Mouse (Mus musculus): ENCODE measurements around the gene Bmp5. TPM values are rescaled to one million over a fixed set of nuclear protein-coding genes. Genes with fewer than 3 reads are reported as not detected.

Gene Bmp5
- polyA plus RNA-seq, 1 experiment from 2014 or later, result 2.7 TPM

GRCm38 (mm10) chr9:75815161-75815560 lies 40.0 kb downstream of the Bmp5 start:
- WGBS, result 83% methylated on average over 1 of the region's 1 CpGs
- no peaks in the 10 kb centered on the region for H3K4me1 ChIP-seq (ENCODE audit: control insufficient read depth, insufficient read depth, low read depth, low read length)
- no peak overlapping the region for H3K4me2 ChIP-seq (ENCODE audit: low read length)
- H3K9me3 ChIP-seq (ENCODE audit: control insufficient read depth, low read length), result no peaks in the 10 kb centered on the region
- H3K4me3 ChIP-seq (ENCODE audit: low read length), result no peak overlapping the region
- ATAC-seq, result no peak
- no peaks in the 10 kb centered on the region for H3K36me3 ChIP-seq (ENCODE audit: control insufficient read depth, insufficient read depth, low read length)
- H3K27me3 ChIP-seq (replicated peaks; ENCODE audit: control insufficient read depth, insufficient read depth, low read length), result no peaks in the 10 kb centered on the region
- H3K9ac ChIP-seq (ENCODE audit: low read depth, low read length), result no peak overlapping the region
- H3K27ac ChIP-seq (ENCODE audit: low read depth, low read length), result no peak overlapping the region

- Histone ChIP-seq H3K27me3 (replicated peaks; ENCODE audit: control insufficient read depth, insufficient read depth, low read length) (no peaks in the 10 kb centered on the region), H3K4me1 (ENCODE audit: control insufficient read depth, insufficient read depth, low read depth, low read length) (no peaks in the 10 kb centered on the region), H3K4me2 (ENCODE audit: low read length) (no peak overlapping the region), H3K36me3 (ENCODE audit: control insufficient read depth, insufficient read depth, low read length) (no peaks in the 10 kb centered on the region), H3K4me3 (ENCODE audit: low read length) (no peak overlapping the region), H3K9ac (ENCODE audit: low read depth, low read length) (no peak overlapping the region), H3K9me3 (ENCODE audit: control insufficient read depth, low read length) (no peaks in the 10 kb centered on the region), H3K27ac (ENCODE audit: low read depth, low read length) (no peak overlapping the region)
- ATAC-seq, result no peak
- WGBS, result 87% methylated on average over 5 of the region's 5 CpGs
Measured at GRCm38 (mm10) chr9:75818400-75818799, 43.2 kb downstream of the Bmp5 start.

- Histone ChIP-seq H3K9ac (ENCODE audit: low read depth, low read length) (no peak overlapping the region), H3K9me3 (ENCODE audit: control insufficient read depth, low read length) (no peaks in the 10 kb centered on the region), H3K27ac (ENCODE audit: low read depth, low read length) (no peak overlapping the region), H3K4me3 (ENCODE audit: low read length) (no peak overlapping the region), H3K27me3 (replicated peaks; ENCODE audit: control insufficient read depth, insufficient read depth, low read length) (no peaks in the 10 kb centered on the region), H3K4me2 (ENCODE audit: low read length) (no peak overlapping the region), H3K4me1 (ENCODE audit: control insufficient read depth, insufficient read depth, low read depth, low read length) (no peaks in the 10 kb centered on the region), H3K36me3 (ENCODE audit: control insufficient read depth, insufficient read depth, low read length) (no peaks in the 10 kb centered on the region)
- WGBS, result 56% methylated on average over 9 of the region's 9 CpGs
- no peak for ATAC-seq
Measured at GRCm38 (mm10) chr9:75832468-75832867, 57.3 kb downstream of the Bmp5 start.

- 87% methylated on average over 5 of the region's 5 CpGs for WGBS
- H3K36me3 ChIP-seq (ENCODE audit: control insufficient read depth, insufficient read depth, low read length), result no peaks in the 10 kb centered on the region
- no peak for ATAC-seq
Measured at GRCm38 (mm10) chr9:75833189-75833732, 58.1 kb downstream of the Bmp5 start.

GRCm38 (mm10) chr9:75839450-75839849 lies 64.3 kb downstream of the Bmp5 start:
- Histone ChIP-seq H3K9me3 (ENCODE audit: control insufficient read depth, low read length) (no peaks in the 10 kb centered on the region), H3K27ac (ENCODE audit: low read depth, low read length) (no peak overlapping the region), H3K4me2 (ENCODE audit: low read length) (no peak overlapping the region), H3K4me3 (ENCODE audit: low read length) (no peak overlapping the region), H3K36me3 (ENCODE audit: control insufficient read depth, insufficient read depth, low read length) (no peaks in the 10 kb centered on the region), H3K27me3 (replicated peaks; ENCODE audit: control insufficient read depth, insufficient read depth, low read length) (no peaks in the 10 kb centered on the region), H3K9ac (ENCODE audit: low read depth, low read length) (no peak overlapping the region), H3K4me1 (ENCODE audit: control insufficient read depth, insufficient read depth, low read depth, low read length) (no peaks in the 10 kb centered on the region)
- WGBS, result 61% methylated on average over 3 of the region's 3 CpGs
- no peak for ATAC-seq

More at GRCm38 (mm10) chr9:75833189-75833732, 58.1 kb downstream of the Bmp5 start:
- Histone ChIP-seq H3K27me3 (replicated peaks; ENCODE audit: control insufficient read depth, insufficient read depth, low read length) (no peaks in the 10 kb centered on the region), H3K4me1 (ENCODE audit: control insufficient read depth, insufficient read depth, low read depth, low read length) (no peaks in the 10 kb centered on the region), H3K4me3 (ENCODE audit: low read length) (no peak overlapping the region), H3K4me2 (ENCODE audit: low read length) (no peak overlapping the region), H3K27ac (ENCODE audit: low read depth, low read length) (no peak overlapping the region), H3K9ac (ENCODE audit: low read depth, low read length) (no peak overlapping the region), H3K9me3 (ENCODE audit: control insufficient read depth, low read length) (no peaks in the 10 kb centered on the region)

GRCm38 (mm10) chr9:75840841-75841240 lies 65.7 kb downstream of the Bmp5 start:
- 91% methylated on average over 6 of the region's 6 CpGs for WGBS

GRCm38 (mm10) chr9:75846010-75846409 lies 70.8 kb downstream of the Bmp5 start:
- Histone ChIP-seq H3K9me3 (ENCODE audit: control insufficient read depth, low read length) (no peaks in the 10 kb centered on the region), H3K4me1 (ENCODE audit: control insufficient read depth, insufficient read depth, low read depth, low read length) (no peaks in the 10 kb centered on the region), H3K27me3 (replicated peaks; ENCODE audit: control insufficient read depth, insufficient read depth, low read length) (no peaks in the 10 kb centered on the region), H3K27ac (ENCODE audit: low read depth, low read length) (no peak overlapping the region), H3K36me3 (ENCODE audit: control insufficient read depth, insufficient read depth, low read length) (no peaks in the 10 kb centered on the region), H3K9ac (ENCODE audit: low read depth, low read length) (no peak overlapping the region), H3K4me3 (ENCODE audit: low read length) (no peak overlapping the region), H3K4me2 (ENCODE audit: low read length) (no peak overlapping the region)
- no peak for ATAC-seq

More at GRCm38 (mm10) chr9:75840841-75841240, 65.7 kb downstream of the Bmp5 start:
- H3K4me1 ChIP-seq (ENCODE audit: control insufficient read depth, insufficient read depth, low read depth, low read length), result no peaks in the 10 kb centered on the region
- ATAC-seq, result no peak
- no peak overlapping the region for H3K4me3 ChIP-seq (ENCODE audit: low read length)
- H3K9ac ChIP-seq (ENCODE audit: low read depth, low read length), result no peak overlapping the region
- no peaks in the 10 kb centered on the region for H3K9me3 ChIP-seq (ENCODE audit: control insufficient read depth, low read length)
- no peak overlapping the region for H3K4me2 ChIP-seq (ENCODE audit: low read length)
- no peaks in the 10 kb centered on the region for H3K36me3 ChIP-seq (ENCODE audit: control insufficient read depth, insufficient read depth, low read length)
- H3K27ac ChIP-seq (ENCODE audit: low read depth, low read length), result no peak overlapping the region
- no peaks in the 10 kb centered on the region for H3K27me3 ChIP-seq (replicated peaks; ENCODE audit: control insufficient read depth, insufficient read depth, low read length)

- Histone ChIP-seq H3K4me2 (ENCODE audit: low read length) (no peak overlapping the region), H3K36me3 (ENCODE audit: control insufficient read depth, insufficient read depth, low read length) (no peaks in the 10 kb centered on the region), H3K4me3 (ENCODE audit: low read length) (no peak overlapping the region), H3K27ac (ENCODE audit: low read depth, low read length) (no peak overlapping the region), H3K9me3 (ENCODE audit: control insufficient read depth, low read length) (no peaks in the 10 kb centered on the region), H3K9ac (ENCODE audit: low read depth, low read length) (no peak overlapping the region), H3K27me3 (replicated peaks; ENCODE audit: control insufficient read depth, insufficient read depth, low read length) (no peaks in the 10 kb centered on the region), H3K4me1 (ENCODE audit: control insufficient read depth, insufficient read depth, low read depth, low read length) (no peaks in the 10 kb centered on the region)
- WGBS, result 52% methylated on average over 5 of the region's 5 CpGs
- ATAC-seq, result no peak
Measured at GRCm38 (mm10) chr9:75850670-75851228, 75.6 kb downstream of the Bmp5 start.

GRCm38 (mm10) chr9:75858161-75858560 lies 83.0 kb downstream of the Bmp5 start:
- WGBS, result 90% methylated on average over 3 of the region's 3 CpGs

More at GRCm38 (mm10) chr9:75858161-75858560, 83.0 kb downstream of the Bmp5 start:
- Histone ChIP-seq H3K27me3 (replicated peaks; ENCODE audit: control insufficient read depth, insufficient read depth, low read length) (no peaks in the 10 kb centered on the region), H3K9ac (ENCODE audit: low read depth, low read length) (no peak overlapping the region), H3K36me3 (ENCODE audit: control insufficient read depth, insufficient read depth, low read length) (no peaks in the 10 kb centered on the region), H3K27ac (ENCODE audit: low read depth, low read length) (no peak overlapping the region), H3K9me3 (ENCODE audit: control insufficient read depth, low read length) (no peaks in the 10 kb centered on the region), H3K4me3 (ENCODE audit: low read length) (no peak overlapping the region), H3K4me2 (ENCODE audit: low read length) (no peak overlapping the region), H3K4me1 (ENCODE audit: control insufficient read depth, insufficient read depth, low read depth, low read length) (no peaks in the 10 kb centered on the region)
- no peak for ATAC-seq

All from hindbrain, embryonic 16.5 days (tissue).